Mouse (Mus musculus) heart, embryonic 14.5 days (tissue): Measurements from ENCODE around the gene Lcmt2. TPM values are rescaled to one million over a fixed set of nuclear protein-coding genes. Genes with fewer than 3 reads are reported as not detected.

Experiments
- ATAC-seq: fragments of 200-750 bp; cut with Nextera tagmentation; 2 replicates; pipeline ENCODE4 v1.8.0; 2017; ENCODE audit warnings: low read depth, moderate TSS enrichment; ENCODE audit not compliant: insufficient number of reproducible peaks, insufficient read depth, low FRiP score
- H3K27ac ChIP-seq, 2 experiments: fragments of 200-500 bp in 1 of 2; fragments of 300-500 bp in 1 of 2; sonication (generic) in 1 of 2; replicated peaks in 1 of 2; 2 replicates each; pipeline ENCODE4 v1.5.1; 2012 to 2014; ENCODE audit warnings: low read depth in 2 of 2, low read length in 2 of 2, control low read depth in 1 of 2, mild to moderate bottlenecking in 1 of 2, mixed read lengths in 1 of 2; ENCODE audit not compliant: control insufficient read depth in 1 of 2, insufficient read depth in 1 of 2
- H3K27me3 ChIP-seq: fragments of 300-500 bp; sonication (generic); 2 replicates; pipeline ENCODE4 v1.6.1; 2014; ENCODE audit warnings: mild to moderate bottlenecking, low read length, control low read depth; ENCODE audit not compliant: control insufficient read depth, insufficient read depth
- H3K36me3 ChIP-seq: fragments of 300-500 bp; sonication (generic); 2 replicates; pipeline ENCODE4 v1.6.1; 2014; ENCODE audit warnings: mild to moderate bottlenecking, control low read depth, low read length, mixed read lengths; ENCODE audit not compliant: control insufficient read depth, insufficient read depth
- H3K4me1 ChIP-seq, 2 experiments: fragments of 200-500 bp in 1 of 2; fragments of 300-500 bp in 1 of 2; sonication (generic) in 1 of 2; 2 replicates each; pipeline ENCODE4 v1.6.1; 2012 to 2014; ENCODE audit warnings: low read length in 2 of 2, control low read depth in 1 of 2, mixed read lengths in 1 of 2; ENCODE audit not compliant: control insufficient read depth in 2 of 2, insufficient read depth in 2 of 2
- H3K4me2 ChIP-seq: fragments of 300-500 bp; sonication (generic); 2 replicates; pipeline ENCODE4 v1.6.1; 2014; ENCODE audit warnings: mild to moderate bottlenecking, low read length
- H3K4me3 ChIP-seq, 2 experiments: fragments of 200-500 bp in 1 of 2; fragments of 300-500 bp in 1 of 2; sonication (generic) in 1 of 2; 2 replicates each; pipeline ENCODE4 v1.5.1; 2012 to 2014; ENCODE audit warnings: low read length in 2 of 2, mild to moderate bottlenecking in 2 of 2, control low read depth in 1 of 2, low read depth in 1 of 2, moderate library complexity in 1 of 2; ENCODE audit not compliant: control insufficient read depth in 1 of 2, insufficient read depth in 1 of 2
- H3K9ac ChIP-seq: fragments of 300-500 bp; sonication (generic); 2 replicates; pipeline ENCODE4 v1.6.1; 2014; ENCODE audit warnings: mild to moderate bottlenecking, low read length
- H3K9me3 ChIP-seq: fragments of 300-500 bp; sonication (generic); 2 replicates; pipeline ENCODE4 v1.6.1; 2016; ENCODE audit warnings: low read length, control low read depth; ENCODE audit not compliant: control insufficient read depth
- WGBS: fragments of 180-500 bp; shearing (Covaris S2); extraction: QIAGEN DNeasy Blood & Tissue Kit; methylation state at CpG from one replicate; pipeline ENCODE4 v1.1.7; 2014; 5-methylcytosine and 5-hydroxymethylcytosine counted together
- polyA plus RNA-seq: library from polyadenylated mRNA; unstranded; fragments of >200 nt; fragmentation: Nextera tagmentation; extraction: Ambion mirVana; gene quantifications from 2 replicates; pipeline ENCODE4 v1.2.1, GENCODE M21; 2014

Gene Lcmt2
- 16.9 TPM in 2 replicates for polyA plus RNA-seq

DNA sequence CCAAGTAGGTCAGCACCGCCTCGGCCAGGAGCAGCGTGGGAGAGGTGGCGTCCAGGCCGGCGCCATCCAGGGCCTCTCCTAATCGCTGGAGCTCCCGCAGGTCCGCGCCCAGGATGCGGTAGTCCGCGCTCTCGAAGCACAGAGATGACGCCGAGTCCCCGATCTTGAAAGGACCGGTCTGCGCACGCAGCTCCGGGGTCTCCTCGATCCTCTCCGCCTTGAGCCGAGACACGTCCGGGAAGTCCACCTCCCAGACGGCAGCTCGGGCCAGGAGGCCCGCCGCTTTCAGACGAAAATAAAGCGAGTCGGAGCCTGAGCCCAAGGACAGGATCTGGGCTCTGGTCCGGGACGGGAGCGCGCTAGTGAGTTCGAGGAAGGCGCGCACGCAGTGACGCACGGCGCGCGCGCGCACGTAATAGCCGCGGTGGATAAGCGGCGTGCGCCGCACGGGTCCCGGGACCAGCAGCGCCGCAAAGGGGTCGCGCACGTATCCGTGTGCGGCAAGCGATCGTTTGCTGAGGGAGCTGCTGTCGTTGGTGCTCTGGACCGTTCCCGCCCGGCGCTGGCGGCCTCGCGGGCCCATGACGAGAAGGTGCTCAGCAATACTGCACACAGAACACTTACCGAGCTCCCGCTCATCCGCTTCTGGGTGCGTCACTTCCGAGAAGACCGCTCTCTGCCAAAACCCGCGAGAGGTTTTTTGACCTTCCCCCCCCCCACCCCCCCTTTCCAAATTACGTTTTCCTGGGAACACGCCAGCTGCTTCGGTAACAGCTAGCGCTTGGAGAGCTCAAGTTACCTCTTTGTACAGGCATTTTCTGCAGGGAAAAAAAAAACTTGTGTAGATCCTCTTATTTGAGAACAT lies at the start of gene Lcmt2, which contains the start of gene Adal:
Lcmt2 (minus strand) TSS at position 636 of the 865 bp plus-strand sequence.
Adal (plus strand) TSS at position 411 of the 865 bp plus-strand sequence.
- Histone ChIP-seq H3K36me3 (peaks cover 33% of the 10 kb centered on the region), H3K27me3 (no peaks in the 10 kb centered on the region), H3K9me3 (no peaks in the 10 kb centered on the region), H3K9ac (peak within 1 kb of the TSS; percentile 94), H3K4me3 (peak within 1 kb of the TSS; percentile 71 to 89), H3K4me2 (peak within 1 kb of the TSS; percentile 95), H3K4me1 (peaks cover 10 to 30% of the 10 kb centered on the region in 2 experiments), H3K27ac (peak within 1 kb of the TSS; percentile 93 to 99)
- ATAC-seq = peak; percentile 90
- WGBS = under 1% methylated on average over 84 of the region's 87 CpGs

DNA sequence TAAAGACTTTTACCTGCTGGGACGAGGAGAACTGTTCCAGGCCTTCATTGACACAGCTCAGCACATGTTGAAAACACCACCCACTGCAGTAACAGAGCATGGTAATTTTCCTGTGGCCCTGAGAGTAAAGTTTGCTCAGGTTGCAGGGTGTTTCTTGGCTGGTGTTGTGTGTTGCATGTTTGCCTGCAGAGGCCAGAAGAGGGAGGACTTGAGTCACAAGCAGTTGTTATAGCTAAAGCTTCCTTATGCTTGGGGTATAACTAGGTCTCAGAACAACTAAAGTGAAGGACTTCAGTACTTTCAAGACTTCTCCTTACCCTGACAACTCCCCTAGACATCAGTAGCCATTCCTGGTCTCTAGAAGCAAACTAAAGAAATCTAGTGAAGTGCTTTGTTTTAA lies 48.1 kb upstream of the Lcmt2 start:
- no peak overlapping the region for H3K4me2 ChIP-seq
- H3K9ac ChIP-seq = no peak overlapping the region
- H3K36me3 ChIP-seq = peaks cover 97% of the 10 kb centered on the region
- no peaks in the 10 kb centered on the region for H3K27me3 ChIP-seq
- no peak overlapping the region for H3K27ac ChIP-seq
- H3K9me3 ChIP-seq = no peaks in the 10 kb centered on the region
- no peak for ATAC-seq
- 0 out of 4 replicates have a peak, but pooled peaks cover 0 to under 1% of the 10 kb centered on the region in 2 experiments for H3K4me1 ChIP-seq
- H3K4me3 ChIP-seq = no peak overlapping the region
- 73% methylated on average over 1 of the region's 1 CpGs for WGBS

- no peaks in the 10 kb centered on the region for H3K27me3 ChIP-seq
- H3K27ac ChIP-seq = no peak overlapping the region
- H3K9ac ChIP-seq = no peak overlapping the region
- WGBS = 94% methylated on average over 7 of the region's 7 CpGs
- H3K36me3 ChIP-seq = peaks cover 86% of the 10 kb centered on the region
- no peak overlapping the region for H3K4me2 ChIP-seq
- no peaks in the 10 kb centered on the region for H3K9me3 ChIP-seq
- H3K4me1 ChIP-seq = no peaks in the 10 kb centered on the region
- ATAC-seq = no peak
- H3K4me3 ChIP-seq = no peak overlapping the region
Measured at GRCm38 (mm10) chr2:121184142-121184541, 43.7 kb upstream of the Lcmt2 start.

DNA sequence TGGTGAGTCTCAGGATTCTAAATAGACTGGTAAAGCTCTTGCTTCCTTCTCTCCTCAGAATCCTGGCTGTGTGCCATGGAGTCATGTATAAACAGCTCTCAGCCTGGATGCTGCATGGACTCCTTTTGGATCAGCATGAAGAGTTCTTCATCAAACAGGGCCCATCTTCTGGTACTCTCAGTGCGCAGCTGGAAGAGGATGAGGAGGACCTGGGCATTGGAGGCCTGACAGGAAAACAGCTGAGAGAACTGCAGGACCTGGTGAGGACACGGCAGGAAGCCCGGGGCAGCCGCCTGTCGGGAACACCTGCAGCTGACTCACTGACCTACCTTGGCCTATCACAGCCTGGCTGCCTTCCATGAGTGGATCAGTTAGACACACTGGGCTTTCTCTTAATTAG lies 43.0 kb upstream of the Lcmt2 start:
- H3K9ac ChIP-seq = no peak overlapping the region
- no peaks in the 10 kb centered on the region for H3K9me3 ChIP-seq
- WGBS = 83% methylated on average over 5 of the region's 5 CpGs
- no peak for ATAC-seq
- H3K4me2 ChIP-seq = no peak overlapping the region
- H3K4me3 ChIP-seq = no peak overlapping the region
- no peak overlapping the region for H3K27ac ChIP-seq
- H3K4me1 ChIP-seq = no peaks in the 10 kb centered on the region
- H3K27me3 ChIP-seq = no peaks in the 10 kb centered on the region
- H3K36me3 ChIP-seq = peaks cover 86% of the 10 kb centered on the region

- Histone ChIP-seq H3K9ac (no peak overlapping the region), H3K4me2 (no peak overlapping the region), H3K27ac (no peak overlapping the region), H3K4me3 (no peak overlapping the region), H3K36me3 (peaks cover 84% of the 10 kb centered on the region), H3K9me3 (no peaks in the 10 kb centered on the region), H3K27me3 (no peaks in the 10 kb centered on the region), H3K4me1 (no peaks in the 10 kb centered on the region)
- 93% methylated on average over 3 of the region's 3 CpGs for WGBS
- ATAC-seq = no peak
Measured at GRCm38 (mm10) chr2:121178828-121179479, 38.5 kb upstream of the Lcmt2 start.

DNA sequence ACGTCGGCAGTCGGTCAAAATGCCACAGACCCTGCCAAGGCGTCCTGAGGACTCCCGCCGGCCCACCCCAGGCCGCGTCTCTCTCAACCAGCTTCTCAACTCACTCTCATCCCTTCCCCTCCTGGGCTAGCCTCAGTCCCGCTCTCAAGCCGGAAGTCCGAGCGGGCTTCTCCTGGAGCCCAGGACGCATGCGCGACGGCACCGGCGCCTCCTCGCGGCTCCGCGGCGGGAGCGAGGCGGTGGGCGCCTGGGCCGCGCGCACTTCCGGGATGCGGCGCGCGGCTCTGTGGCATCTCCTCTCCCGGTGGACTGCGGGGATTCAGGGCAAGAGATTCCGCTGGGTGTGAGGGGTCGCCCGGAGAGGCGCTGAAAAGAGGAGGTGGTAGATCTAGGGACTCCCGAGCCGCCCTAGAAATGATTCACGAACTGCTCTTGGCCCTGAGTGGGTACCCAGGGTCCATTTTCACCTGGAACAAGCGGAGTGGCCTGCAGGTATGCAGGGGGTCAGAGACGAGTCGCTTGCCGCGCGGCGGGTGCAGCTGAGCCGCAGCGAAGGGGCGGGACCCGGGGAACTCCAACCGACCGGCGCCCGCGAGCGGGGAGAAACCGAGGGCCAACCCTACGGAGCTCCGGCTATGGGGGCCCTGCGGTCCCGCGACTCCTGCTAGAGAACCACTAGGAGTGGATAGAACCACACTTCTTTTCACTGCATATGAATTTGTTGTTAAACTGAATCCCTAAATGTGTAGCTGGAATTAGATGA lies 30.7 kb upstream of the Lcmt2 start, which contains the start of gene Zscan29:
Zscan29 (minus strand) TSS at position 146 of the 763 bp plus-strand sequence.
- H3K27me3 ChIP-seq = no peaks in the 10 kb centered on the region
- ATAC-seq = peak; percentile 92

DNA sequence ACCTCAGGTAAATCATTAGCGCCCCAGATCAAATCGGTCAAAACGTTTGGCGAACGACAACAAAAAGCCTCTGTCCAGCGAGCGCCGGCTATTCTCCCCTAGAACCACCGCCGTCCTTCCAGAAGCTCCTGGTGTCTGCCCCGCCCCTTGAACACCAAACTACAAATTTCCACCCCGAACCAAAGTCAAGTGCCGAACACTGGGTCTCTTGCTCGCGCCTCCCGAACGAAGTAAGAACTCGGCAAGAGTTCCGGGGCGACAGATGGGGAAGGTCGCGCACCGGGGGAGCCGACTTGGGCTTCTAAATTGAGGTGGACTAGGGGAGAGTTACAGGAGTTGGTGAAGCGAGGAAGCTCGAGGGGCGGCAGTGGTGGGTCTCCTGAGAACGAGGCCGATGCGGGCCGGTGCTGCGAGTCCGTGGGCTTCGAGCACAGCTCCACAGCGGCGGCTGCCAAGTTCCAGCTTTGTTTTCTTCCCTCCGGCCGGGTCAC lies 30.1 kb upstream of the Lcmt2 start, which contains the start of gene Tubgcp4:
Tubgcp4 (plus strand) TSS at position 174 of the 491 bp plus-strand sequence.
- Histone ChIP-seq H3K27me3 (no peaks in the 10 kb centered on the region), H3K9ac (peak within 1 kb of the TSS; percentile 91), H3K4me2 (peak within 1 kb of the TSS; percentile 97), H3K4me1 (peaks cover 5 to 16% of the 10 kb centered on the region in 2 experiments), H3K4me3 (peak within 1 kb of the TSS; percentile 59 to 82), H3K27ac (peak within 1 kb of the TSS; percentile 69 to 90), H3K9me3 (no peaks in the 10 kb centered on the region), H3K36me3 (peaks cover 39% of the 10 kb centered on the region)
- WGBS = under 1% methylated on average over 38 of the region's 38 CpGs
- peak; percentile 33; the same call in 1 of the 2 replicates for ATAC-seq

More for the DNA sequence above, 30.7 kb upstream of the Lcmt2 start, which contains the start of gene Zscan29:
- peak within 1 kb of the TSS; percentile 69 to 90 for H3K27ac ChIP-seq
- under 1% methylated on average over 61 of the region's 66 CpGs for WGBS
- peak within 1 kb of the TSS; percentile 97 for H3K4me2 ChIP-seq
- peak within 1 kb of the TSS; percentile 91 for H3K9ac ChIP-seq
- H3K36me3 ChIP-seq = peaks cover 39% of the 10 kb centered on the region
- peaks cover 5 to 16% of the 10 kb centered on the region in 2 experiments for H3K4me1 ChIP-seq
- H3K9me3 ChIP-seq = no peaks in the 10 kb centered on the region
- H3K4me3 ChIP-seq = peak within 1 kb of the TSS; percentile 59 to 82
